Mouse (Mus musculus): ENCODE data around the gene Gnai3.
A peak's percentile ranks its signal among the peaks of the same experiment; 100 is the strongest.

Gene Gnai3

GRCm38 (mm10) chr3:108145534-108146445 lies at the start of gene Gnai3:
Gene Gnai3 (minus strand): TSS chr3:108146146.
- peak; percentile 73 to 81 for DNase-seq (ENCODE audit: low read depth in 1 of 2, low spot score in 2 of 2)

- no peak for DNase-seq (ENCODE audit: low read depth in 1 of 2, low spot score in 2 of 2)
These were observed 49.3 kb upstream of the Gnai3 start for GRCm38 (mm10) chr3:108195287-108195686.

- DNase-seq (ENCODE audit: low read depth in 1 of 2, low spot score in 2 of 2), result no peak
These were observed 47.7 kb upstream of the Gnai3 start for GRCm38 (mm10) chr3:108193686-108194085.

- DNase-seq (ENCODE audit: low read depth in 1 of 2, low spot score in 2 of 2), result no peak
These were observed 44.0 kb upstream of the Gnai3 start for GRCm38 (mm10) chr3:108189897-108190296.

- no peak for DNase-seq (ENCODE audit: low read depth in 1 of 2, low spot score in 2 of 2)
These were observed 43.0 kb upstream of the Gnai3 start for GRCm38 (mm10) chr3:108188716-108189490.

- no peak for DNase-seq (ENCODE audit: low read depth in 1 of 2, low spot score in 2 of 2)
These were observed 41.3 kb upstream of the Gnai3 start for GRCm38 (mm10) chr3:108187111-108187795.

- no peak for DNase-seq (ENCODE audit: low read depth in 1 of 2, low spot score in 2 of 2)
These were observed 40.4 kb upstream of the Gnai3 start, which contains the start of gene Amigo1 for GRCm38 (mm10) chr3:108186098-108187047. Gene Amigo1 (plus strand): TSS chr3:108186335.

- DNase-seq (ENCODE audit: low read depth in 1 of 2, low spot score in 2 of 2), result no peak
These were observed 39.6 kb upstream of the Gnai3 start for GRCm38 (mm10) chr3:108185460-108186097.

GRCm38 (mm10) chr3:108184742-108185141 lies 38.8 kb upstream of the Gnai3 start:
- no peak for DNase-seq (ENCODE audit: low read depth in 1 of 2, low spot score in 2 of 2)

GRCm38 (mm10) chr3:108180514-108180913 lies 34.6 kb upstream of the Gnai3 start:
- DNase-seq (ENCODE audit: low read depth in 1 of 2, low spot score in 2 of 2), result no peak

GRCm38 (mm10) chr3:108178756-108179715 lies 33.1 kb upstream of the Gnai3 start:
- DNase-seq (ENCODE audit: low read depth in 1 of 2, low spot score in 2 of 2), result no peak

- no peak for DNase-seq (ENCODE audit: low read depth in 1 of 2, low spot score in 2 of 2)
These were observed 29.0 kb upstream of the Gnai3 start for GRCm38 (mm10) chr3:108174672-108175531.

- DNase-seq (ENCODE audit: low read depth in 1 of 2, low spot score in 2 of 2), result no peak
These were observed 23.3 kb upstream of the Gnai3 start for GRCm38 (mm10) chr3:108169199-108169598.

- no peak for DNase-seq (ENCODE audit: low read depth in 1 of 2, low spot score in 2 of 2)
These were observed 21.6 kb upstream of the Gnai3 start for GRCm38 (mm10) chr3:108167499-108167898.

- no peak for DNase-seq (ENCODE audit: low read depth in 1 of 2, low spot score in 2 of 2)
These were observed 20.7 kb upstream of the Gnai3 start for GRCm38 (mm10) chr3:108166486-108167211.

GRCm38 (mm10) chr3:108165532-108166315 lies 19.8 kb upstream of the Gnai3 start:
- no peak for DNase-seq (ENCODE audit: low read depth in 1 of 2, low spot score in 2 of 2)

All from monocyte, adult 2 months (primary cell).